Mouse (Mus musculus): ENCODE measurements around the gene Kif16b. TPM values are rescaled to one million over a fixed set of nuclear protein-coding genes. Genes with fewer than 3 reads are reported as not detected.

The Kif16b gene
- total and polyA plus RNA-seq, 3 experiments: 3.9 to 17.6 (median 17.2) TPM

- Histone ChIP-seq H3K27me3 (ENCODE audit: insufficient read depth, low read length) (no peaks in the 10 kb centered on the region), H3K36me3 (replicated peaks) (peaks cover 3% of the 10 kb centered on the region), H3K4me3 (ENCODE audit: low read depth, low read length) (no peak overlapping the region), H3K4me1 (ENCODE audit: insufficient read depth, low read depth, low read length) (no peaks in the 10 kb centered on the region), H3K9me3 (replicated peaks) (no peaks in the 10 kb centered on the region)
- ATAC-seq (ENCODE audit: extremely low read depth, insufficient number of reproducible peaks, low FRiP score, poor library complexity, severe bottlenecking) (no peak), DNase-seq (ENCODE audit: low spot score) (no peak)
- TF ChIP-seq TAL1 (conservative IDR thresholded peaks at IDR 0.05; ENCODE audit: low read depth, low read length) (no peak), GATA1 (IDR thresholded peaks at IDR 0.05; ENCODE audit: borderline replicate concordance, low read length) (no peak), CTCF (IDR thresholded peaks at IDR 0.05; ENCODE audit: low read depth, low read length) (no peak), GATA2 (IDR thresholded peaks at IDR 0.05; ENCODE audit: borderline replicate concordance, low read depth, low read length) (no peak), POLR2AphosphoS5 (IDR thresholded peaks at IDR 0.05; ENCODE audit: insufficient replicate concordance, low read depth, low read length) (no peak)
Observed at GRCm38 (mm10) chr2:142694936-142695331, 206.4 kb downstream of the Kif16b start.

- H3K9me3 ChIP-seq (replicated peaks): no peaks in the 10 kb centered on the region
- no peak; the same call in 1 of the 2 replicates for ATAC-seq (ENCODE audit: extremely low read depth, insufficient number of reproducible peaks, low FRiP score, poor library complexity, severe bottlenecking)
- no peaks in the 10 kb centered on the region for H3K4me1 ChIP-seq (ENCODE audit: insufficient read depth, low read depth, low read length)
- no peak for DNase-seq (ENCODE audit: low spot score)
- no peaks in the 10 kb centered on the region for H3K36me3 ChIP-seq (replicated peaks)
- H3K4me3 ChIP-seq (ENCODE audit: low read depth, low read length): no peak overlapping the region
- H3K27me3 ChIP-seq (ENCODE audit: insufficient read depth, low read length): no peaks in the 10 kb centered on the region
- no peak for TF ChIP-seq POLR2AphosphoS5 (IDR thresholded peaks at IDR 0.05; ENCODE audit: insufficient replicate concordance, low read depth, low read length)
- TF ChIP-seq GATA1 (IDR thresholded peaks at IDR 0.05; ENCODE audit: borderline replicate concordance, low read length): no peak
Observed at GRCm38 (mm10) chr2:142694019-142694935, 207.1 kb downstream of the Kif16b start.

GRCm38 (mm10) chr2:142693461-142693860 is 207.9 kb downstream of the Kif16b start:
- TF ChIP-seq GATA1 (IDR thresholded peaks at IDR 0.05; ENCODE audit: borderline replicate concordance, low read length): no peak
- TF ChIP-seq CTCF (IDR thresholded peaks at IDR 0.05; ENCODE audit: low read depth, low read length): no peak
- TF ChIP-seq GATA2 (IDR thresholded peaks at IDR 0.05; ENCODE audit: borderline replicate concordance, low read depth, low read length): no peak
- TF ChIP-seq TAL1 (conservative IDR thresholded peaks at IDR 0.05; ENCODE audit: low read depth, low read length): no peak
- TF ChIP-seq POLR2AphosphoS5 (IDR thresholded peaks at IDR 0.05; ENCODE audit: insufficient replicate concordance, low read depth, low read length): no peak
- Histone ChIP-seq H3K4me3 (ENCODE audit: low read depth, low read length) (no peak overlapping the region), H3K4me1 (ENCODE audit: insufficient read depth, low read depth, low read length) (no peaks in the 10 kb centered on the region), H3K9me3 (replicated peaks) (no peaks in the 10 kb centered on the region), H3K27me3 (ENCODE audit: insufficient read depth, low read length) (no peaks in the 10 kb centered on the region), H3K36me3 (replicated peaks) (no peaks in the 10 kb centered on the region)
- ATAC-seq (ENCODE audit: extremely low read depth, insufficient number of reproducible peaks, low FRiP score, poor library complexity, severe bottlenecking) (no peak), DNase-seq (ENCODE audit: low spot score) (no peak)

GRCm38 (mm10) chr2:142689496-142689895 is 211.8 kb downstream of the Kif16b start:
- no peaks in the 10 kb centered on the region for H3K9me3 ChIP-seq (replicated peaks)
- H3K36me3 ChIP-seq (replicated peaks): no peaks in the 10 kb centered on the region
- no peaks in the 10 kb centered on the region for H3K27me3 ChIP-seq (ENCODE audit: insufficient read depth, low read length)
- TF ChIP-seq CTCF (IDR thresholded peaks at IDR 0.05; ENCODE audit: low read depth, low read length) (no peak), GATA1 (IDR thresholded peaks at IDR 0.05; ENCODE audit: borderline replicate concordance, low read length) (no peak), TAL1 (conservative IDR thresholded peaks at IDR 0.05; ENCODE audit: low read depth, low read length) (no peak), POLR2AphosphoS5 (IDR thresholded peaks at IDR 0.05; ENCODE audit: insufficient replicate concordance, low read depth, low read length) (no peak), GATA2 (IDR thresholded peaks at IDR 0.05; ENCODE audit: borderline replicate concordance, low read depth, low read length) (no peak)
- no peak for ATAC-seq (ENCODE audit: extremely low read depth, insufficient number of reproducible peaks, low FRiP score, poor library complexity, severe bottlenecking)
- H3K4me1 ChIP-seq (ENCODE audit: insufficient read depth, low read depth, low read length): no peaks in the 10 kb centered on the region
- no peak for DNase-seq (ENCODE audit: low spot score)
- no peak overlapping the region for H3K4me3 ChIP-seq (ENCODE audit: low read depth, low read length)

- H3K9me3 ChIP-seq (replicated peaks): no peaks in the 10 kb centered on the region
- no peaks in the 10 kb centered on the region for H3K36me3 ChIP-seq (replicated peaks)
- no peak overlapping the region for H3K4me3 ChIP-seq (ENCODE audit: low read depth, low read length)
- H3K4me1 ChIP-seq (ENCODE audit: insufficient read depth, low read depth, low read length): no peaks in the 10 kb centered on the region
- no peaks in the 10 kb centered on the region for H3K27me3 ChIP-seq (ENCODE audit: insufficient read depth, low read length)
- DNase-seq (ENCODE audit: low spot score): no peak
- no peak for ATAC-seq (ENCODE audit: extremely low read depth, insufficient number of reproducible peaks, low FRiP score, poor library complexity, severe bottlenecking)
- no peak for TF ChIP-seq GATA1 (IDR thresholded peaks at IDR 0.05; ENCODE audit: borderline replicate concordance, low read length)
- no peak for TF ChIP-seq POLR2AphosphoS5 (IDR thresholded peaks at IDR 0.05; ENCODE audit: insufficient replicate concordance, low read depth, low read length)
- no peak for TF ChIP-seq CTCF (IDR thresholded peaks at IDR 0.05; ENCODE audit: low read depth, low read length)
- no peak for TF ChIP-seq TAL1 (conservative IDR thresholded peaks at IDR 0.05; ENCODE audit: low read depth, low read length)
- TF ChIP-seq GATA2 (IDR thresholded peaks at IDR 0.05; ENCODE audit: borderline replicate concordance, low read depth, low read length): no peak
Observed at GRCm38 (mm10) chr2:142687936-142688514, 213.3 kb downstream of the Kif16b start.

GRCm38 (mm10) chr2:142682965-142683709 is 218.2 kb downstream of the Kif16b start:
- TF ChIP-seq GATA2 (IDR thresholded peaks at IDR 0.05; ENCODE audit: borderline replicate concordance, low read depth, low read length) (no peak), GATA1 (IDR thresholded peaks at IDR 0.05; ENCODE audit: borderline replicate concordance, low read length) (no peak), CTCF (IDR thresholded peaks at IDR 0.05; ENCODE audit: low read depth, low read length) (no peak), TAL1 (conservative IDR thresholded peaks at IDR 0.05; ENCODE audit: low read depth, low read length) (no peak), POLR2AphosphoS5 (IDR thresholded peaks at IDR 0.05; ENCODE audit: insufficient replicate concordance, low read depth, low read length) (no peak)
- H3K9me3 ChIP-seq (replicated peaks): no peaks in the 10 kb centered on the region
- DNase-seq (ENCODE audit: low spot score): no peak
- no peaks in the 10 kb centered on the region for H3K4me1 ChIP-seq (ENCODE audit: insufficient read depth, low read depth, low read length)
- no peaks in the 10 kb centered on the region for H3K36me3 ChIP-seq (replicated peaks)
- H3K27me3 ChIP-seq (ENCODE audit: insufficient read depth, low read length): no peaks in the 10 kb centered on the region
- no peak overlapping the region for H3K4me3 ChIP-seq (ENCODE audit: low read depth, low read length)
- ATAC-seq (ENCODE audit: extremely low read depth, insufficient number of reproducible peaks, low FRiP score, poor library complexity, severe bottlenecking): no peak

Data from G1E (cell line).